Mouse (Mus musculus) kidney, adult 2 months (tissue): ENCODE measurements at regions not wholly inside any gene's neighbourhood (a gene's known extent, or its start where the extent isn't known, plus 50 kb on each side); places are given as distances from the start of the nearest gene placed in this dataset.

ENCODE experiments used
- CTCF ChIP-seq: fragments of 200-500 bp; conservative IDR thresholded peaks from 2 replicates; pipeline ENCODE4 v1.5.1; 2011; ENCODE audit warnings: low read depth, mild to moderate bottlenecking, control low read depth, low read length, moderate library complexity, mixed read lengths; ENCODE audit not compliant: insufficient read depth, insufficient read length
- POLR2A ChIP-seq: fragments of 200-500 bp; IDR thresholded peaks from one replicate; pipeline ENCODE4 v1.6.1; 2011; ENCODE audit warnings: low read depth, low read length, control low read depth

- TF ChIP-seq CTCF, result no peak
- TF ChIP-seq POLR2A, result no peak
Observed at GRCm38 (mm10) chr9:47935957-47936457, 225.8 kb upstream of the Nxpe4 start.
